Mouse (Mus musculus): ENCODE measurements around the gene Slamf6.

DNA sequence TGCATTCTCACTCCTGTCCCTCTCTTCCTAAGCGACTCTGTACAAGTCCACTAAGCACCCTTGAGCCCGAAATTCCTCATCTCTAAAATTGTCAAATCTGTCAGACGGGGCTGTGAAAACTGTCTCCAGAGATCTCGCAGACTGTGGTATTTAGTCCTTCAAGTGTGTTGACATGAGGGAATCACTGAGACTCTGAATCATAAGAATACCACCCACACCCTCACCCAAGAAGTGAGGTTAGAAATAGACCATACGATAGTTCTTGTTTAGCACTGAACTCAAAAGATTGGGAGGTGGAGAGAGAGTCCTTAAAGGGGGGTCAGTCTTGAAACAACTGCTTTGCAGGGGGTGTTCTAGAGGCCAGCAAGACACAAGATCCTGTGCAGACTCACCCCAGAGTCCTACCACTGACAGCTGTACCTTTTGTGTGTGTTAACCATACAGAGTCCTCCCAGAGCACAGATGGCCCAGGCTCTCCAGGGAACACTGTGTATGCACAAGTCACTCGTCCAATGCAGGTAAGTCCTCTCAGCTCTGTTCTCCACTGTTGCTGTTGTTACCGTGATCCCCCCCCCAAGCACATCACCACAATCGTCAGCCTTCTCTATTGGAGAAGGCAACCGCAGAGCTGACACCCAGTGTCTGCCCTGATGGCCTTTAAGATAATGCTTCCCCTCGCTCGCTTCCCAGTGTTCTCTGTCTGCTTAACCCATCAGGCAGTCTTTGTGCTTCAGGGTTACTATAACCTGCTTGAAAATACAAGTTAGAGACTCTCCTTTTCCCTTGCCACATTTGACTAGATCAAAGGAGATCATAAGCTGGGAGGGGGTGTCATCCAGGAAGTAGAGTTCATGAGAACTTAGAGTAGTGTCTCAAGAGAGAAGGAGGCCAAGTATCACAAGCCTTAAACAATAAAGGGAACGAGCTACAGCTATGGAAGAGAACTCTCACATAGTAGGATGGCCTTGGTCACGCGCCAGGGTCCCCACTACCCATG is 21.9 kb downstream of the Slamf6 start:
- TF ChIP-seq CTCF (IDR thresholded peaks at IDR 0.05; ENCODE audit: low read depth) (no peak), EP300 (IDR thresholded peaks at IDR 0.05; ENCODE audit: low read depth) (no peak)
